Mouse (Mus musculus) spleen, postnatal 4 days (tissue): ENCODE measurements around the gene H2al2a.

ENCODE experiments used
- DNase-seq, 2 experiments: peaks; one replicate each; pipeline ENCODE4 v3.0.0; 2022; ENCODE audit warnings: low spot score in 2 of 2

Gene H2al2a

DNA sequence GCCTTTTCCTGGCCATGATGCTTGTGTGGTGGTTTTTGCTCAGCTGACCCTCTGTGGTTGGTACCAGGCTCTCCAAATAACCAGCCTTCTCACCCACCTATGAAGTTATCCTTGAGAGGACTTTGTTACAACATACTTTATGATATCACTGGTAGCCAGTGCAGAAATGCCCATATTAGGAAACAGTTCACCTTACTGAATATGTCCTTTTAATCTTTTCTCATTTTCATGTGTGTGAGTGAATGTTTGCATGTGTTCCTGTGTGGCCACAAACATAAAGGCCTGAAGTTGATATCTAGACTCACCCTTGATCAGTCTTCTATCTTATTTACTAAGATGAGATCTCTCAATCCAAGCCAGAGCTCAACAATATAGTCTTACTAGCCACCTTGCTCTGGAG lies at the start of gene H2al2a:
Gene H2al2a, minus strand, starts transcription at position 101 of the 400 bp plus-strand sequence.
- no peak for DNase-seq

GRCm38 (mm10) chr2:18046186-18046585 lies 49.4 kb upstream of the H2al2a start:
- no peak for DNase-seq

GRCm38 (mm10) chr2:18045781-18046181 lies 49.0 kb upstream of the H2al2a start:
- DNase-seq = no peak

GRCm38 (mm10) chr2:18045143-18045780 lies 48.5 kb upstream of the H2al2a start:
- no peak for DNase-seq

- no peak for DNase-seq
Measured at GRCm38 (mm10) chr2:18041199-18041885, 44.6 kb upstream of the H2al2a start.

DNA sequence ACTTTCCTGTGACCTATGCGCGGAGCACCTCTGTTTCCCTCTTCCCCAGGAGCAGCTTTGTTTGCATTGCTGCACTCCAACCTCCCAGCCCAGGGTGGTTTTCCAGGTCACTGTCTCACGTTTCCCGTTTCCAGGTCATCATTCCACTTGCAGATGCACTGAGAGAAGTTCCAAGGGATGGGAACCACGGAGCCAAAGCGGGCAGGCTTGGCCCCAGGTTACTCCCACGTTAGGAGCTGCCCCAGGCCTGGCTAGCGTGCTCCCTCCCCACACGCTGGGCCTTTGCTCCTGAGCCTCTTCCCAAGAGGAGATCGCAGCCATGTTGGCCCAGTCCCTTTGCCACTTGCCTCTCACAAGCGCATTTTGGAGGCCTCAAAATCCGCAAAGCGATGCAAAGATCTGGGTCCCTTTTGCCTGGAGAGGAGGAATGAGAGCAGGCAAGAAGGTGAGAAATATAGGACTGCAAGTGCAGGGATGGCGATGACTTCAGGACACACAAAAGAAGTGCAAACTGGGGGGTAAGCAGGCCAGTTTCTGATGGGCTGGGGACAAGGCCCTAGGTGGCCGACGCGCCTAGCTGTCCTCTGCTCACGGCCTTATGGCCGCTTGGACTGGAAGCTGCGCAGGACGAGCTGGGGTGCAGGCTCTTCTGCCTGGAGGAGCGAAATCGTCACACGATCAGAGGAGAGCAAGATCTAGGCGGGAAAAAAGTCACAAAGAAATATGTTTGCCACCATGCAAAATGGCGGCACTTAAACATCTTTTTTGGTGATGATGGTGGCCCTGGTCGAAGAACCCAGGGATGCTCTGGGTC lies 43.8 kb upstream of the H2al2a start:
- no peak for DNase-seq

DNA sequence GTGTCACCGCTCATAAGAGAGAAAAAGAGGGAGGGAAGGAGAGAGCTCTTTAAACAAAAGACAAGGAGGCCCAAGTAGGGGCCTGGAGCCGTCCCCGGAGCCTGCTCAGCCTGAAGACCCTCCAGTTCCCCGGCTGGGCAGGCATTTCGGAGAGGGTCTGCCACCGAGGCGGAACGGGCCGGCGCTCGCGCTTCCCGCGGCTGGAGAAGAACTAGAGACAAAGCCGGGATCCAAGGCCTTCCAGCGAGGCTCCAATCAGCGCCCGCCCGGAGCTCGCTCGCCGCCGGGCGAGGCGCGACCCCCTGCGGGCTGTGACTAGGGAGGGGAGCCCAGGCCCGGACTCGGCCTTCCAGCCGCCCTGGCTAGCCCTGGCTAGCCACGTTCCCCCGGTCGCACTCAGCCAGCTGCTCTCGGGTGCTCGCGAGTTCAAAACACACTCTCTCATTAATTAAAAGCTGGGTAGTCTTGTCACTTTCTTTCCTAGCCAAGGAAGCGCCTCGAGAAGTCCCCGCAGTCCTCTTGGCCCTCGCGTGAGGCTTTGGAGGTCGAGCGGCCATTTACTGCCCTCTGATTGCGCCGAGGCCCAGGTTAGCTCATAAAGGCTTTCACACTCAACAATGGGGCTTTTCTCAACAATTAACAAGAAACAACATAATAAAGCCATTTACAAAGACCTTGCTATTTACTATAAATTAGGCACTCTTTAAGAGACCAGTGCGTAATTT lies 43.0 kb upstream of the H2al2a start:
- no peak for DNase-seq

- DNase-seq = no peak
Measured at GRCm38 (mm10) chr2:18038895-18039371, 42.2 kb upstream of the H2al2a start.

- no peak for DNase-seq
Measured at GRCm38 (mm10) chr2:18038141-18038752, 41.5 kb upstream of the H2al2a start.

DNA sequence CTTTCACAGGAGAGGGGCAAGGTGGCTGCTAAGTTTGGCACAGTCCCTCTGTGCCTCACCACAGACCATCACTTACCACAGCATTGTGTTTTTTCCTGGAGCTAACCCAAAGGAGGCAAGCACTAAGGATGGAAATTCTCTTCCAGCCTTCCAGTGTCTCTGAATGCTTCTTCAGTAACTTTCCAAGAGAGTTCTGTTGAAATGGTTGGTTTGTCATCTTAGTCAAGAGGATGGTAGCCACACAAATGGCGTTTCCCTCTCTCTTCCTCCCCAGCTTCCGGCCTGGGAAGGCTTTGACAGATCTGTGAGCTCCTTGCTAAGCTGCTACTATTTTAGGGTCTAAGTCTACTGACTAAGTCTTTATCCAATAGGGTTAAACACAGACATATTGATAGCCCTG lies 40.7 kb upstream of the H2al2a start, which contains the start of gene A930004D18Rik:
Gene A930004D18Rik, minus strand, starts transcription at position 247 of the 400 bp plus-strand sequence.
- no peak for DNase-seq

DNA sequence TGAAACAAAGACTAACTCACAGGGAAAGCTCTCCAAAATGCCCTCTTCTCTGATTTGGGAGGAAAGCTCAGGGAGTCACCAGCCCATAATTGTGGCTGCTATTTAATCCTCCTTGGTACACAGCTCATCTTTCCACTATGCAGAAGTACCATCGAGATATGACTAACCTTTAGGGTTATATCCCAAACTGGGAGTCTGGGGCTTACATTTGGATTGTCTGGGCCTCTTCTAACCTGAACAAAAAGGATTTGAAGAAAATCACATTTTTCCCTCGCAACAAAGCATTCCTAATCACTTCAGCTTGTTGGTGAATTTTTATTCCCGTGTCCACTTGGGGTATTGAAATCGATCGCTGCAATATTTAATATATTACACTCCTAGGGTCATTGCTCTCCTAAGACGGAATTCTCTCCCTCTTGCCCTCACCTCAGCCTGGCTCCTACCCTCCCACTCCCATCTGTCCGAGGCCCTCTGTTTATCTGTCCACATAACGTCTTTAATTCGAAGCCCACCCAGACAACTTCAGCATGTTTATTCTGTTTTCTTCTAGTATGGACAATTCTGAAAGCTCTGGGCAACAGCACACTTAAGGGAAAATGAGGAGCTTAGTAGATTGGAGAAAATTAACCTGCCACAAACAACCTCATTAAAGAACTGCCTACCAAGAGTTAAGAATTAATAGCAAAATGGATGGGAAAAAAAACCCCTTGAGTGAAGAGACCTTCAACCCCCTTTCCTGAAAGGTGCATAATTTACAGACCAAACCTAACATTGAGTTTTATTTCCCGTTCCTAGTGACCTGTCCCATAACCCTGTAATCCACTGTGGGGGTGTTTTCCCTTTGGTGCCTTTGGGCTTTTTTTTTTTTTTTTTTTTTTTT lies 37.9 kb upstream of the H2al2a start:
- DNase-seq = no peak

GRCm38 (mm10) chr2:18033166-18034108 lies 36.7 kb upstream of the H2al2a start:
- no peak for DNase-seq

GRCm38 (mm10) chr2:18032538-18032895 lies 35.8 kb upstream of the H2al2a start:
- no peak for DNase-seq

DNA sequence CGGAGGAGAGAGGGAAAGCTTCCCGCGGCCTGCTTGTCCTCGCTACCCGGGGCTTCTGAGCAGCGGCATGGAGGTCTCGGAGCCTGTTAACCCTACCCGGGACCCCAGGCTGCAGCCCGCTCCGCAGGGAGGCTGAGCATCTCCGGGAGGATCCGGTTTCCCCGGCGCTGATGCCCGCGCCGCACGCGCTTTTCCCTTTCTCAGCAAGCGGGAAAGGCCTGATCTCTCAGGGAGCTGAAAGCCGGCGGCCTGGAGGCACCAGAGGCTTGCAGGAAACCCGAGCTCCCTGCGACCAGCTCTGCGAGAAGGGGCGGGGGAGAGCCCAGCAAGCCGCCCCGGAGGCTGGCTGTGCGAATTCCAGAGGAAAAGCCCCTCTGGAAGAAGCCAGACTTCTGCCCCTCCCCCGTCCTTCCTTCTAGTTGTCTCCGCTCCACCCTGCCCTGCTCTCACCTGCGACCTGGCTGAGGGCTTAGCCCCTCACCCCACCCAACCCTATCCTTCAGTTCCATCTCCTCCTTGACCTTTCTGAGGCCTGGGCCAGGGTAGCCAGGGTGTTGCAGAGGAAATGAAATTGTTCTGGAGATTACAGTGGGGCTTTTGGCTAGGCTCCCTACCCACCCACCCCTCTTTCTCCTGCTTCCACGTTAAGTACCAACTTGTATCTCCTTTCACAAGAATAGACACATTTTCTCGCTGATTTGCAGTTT lies 35.2 kb upstream of the H2al2a start:
- DNase-seq = no peak

DNA sequence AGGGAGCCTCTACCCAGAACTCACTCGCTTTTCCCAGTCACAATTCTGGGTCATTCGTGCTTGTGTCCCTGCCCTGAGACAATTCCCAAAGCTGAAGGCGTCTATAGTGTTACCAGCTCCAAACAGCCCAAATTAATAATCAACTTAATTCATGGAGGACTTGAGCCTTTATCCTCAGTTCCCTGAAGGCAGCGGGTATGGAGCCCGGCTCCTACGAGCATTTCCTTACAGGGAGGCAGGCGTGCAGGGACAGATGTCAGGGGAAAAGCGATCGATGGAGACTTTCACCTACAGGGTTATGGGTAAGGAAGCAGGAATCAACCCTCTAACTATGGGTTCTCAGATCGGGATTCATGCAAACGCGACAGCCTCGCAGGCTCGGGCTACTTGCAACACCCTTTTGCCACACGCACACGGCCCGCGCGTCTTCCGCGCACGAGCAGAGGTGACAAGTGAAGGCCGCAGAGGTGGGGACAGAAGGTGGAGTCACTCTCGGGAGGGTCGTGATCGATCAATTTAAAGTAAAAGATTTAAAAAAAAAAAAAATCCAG lies 34.6 kb upstream of the H2al2a start:
- no peak for DNase-seq

GRCm38 (mm10) chr2:18030581-18030980 lies 33.8 kb upstream of the H2al2a start:
- no peak for DNase-seq

GRCm38 (mm10) chr2:18029656-18030055 lies 32.9 kb upstream of the H2al2a start:
- no peak for DNase-seq
